Mouse (Mus musculus) heart, postnatal 14 days (tissue): ENCODE measurements around the gene Tmem207. TPM values are rescaled to one million over a fixed set of nuclear protein-coding genes. Genes with fewer than 3 reads are reported as not detected.
"Not testable (repeated sequence)": the region's sequence is repeated elsewhere in the genome, so short reads cannot be mapped to it uniquely, and the experiment has no call there.

Source experiments
- DNase-seq, 2 experiments: peaks; one replicate each; pipeline ENCODE4 v3.0.0; 2021 to 2022
- intact Hi-C: fragments of 180-260 bp; cut with DNase I; formaldehyde crosslinking; loops from one replicate; pipeline ENCODE4 v1.15.1; 2025
- long read RNA-seq, 2 experiments: library from polyadenylated mRNA; stranded (forward); transcript quantifications; one replicate each; pipeline ENCODE4 v2.0.0; 2021
- total RNA-seq, 2 experiments: library from RNA; stranded (reverse); gene quantifications; 2 replicates each; pipeline ENCODE4 v1.2.3; 2021

Tmem207 gene
- not detected for total RNA-seq
- long read RNA-seq, experiment 1 = 0 reads
- long read RNA-seq, experiment 2 = 0 reads

- DNase-seq = no peak
- intact Hi-C loops = no loop called here
Measured at GRCm38 (mm10) chr16:26526669-26527068, at the start of gene Tmem207. Gene Tmem207, minus strand, starts transcription at chr16:26526769.

GRCm38 (mm10) chr16:26574173-26574572 is 47.6 kb upstream of the Tmem207 start:
- no peak for DNase-seq
- intact Hi-C loops = no loop called here

- no peak for DNase-seq
- intact Hi-C loops = no loop called here
Measured at GRCm38 (mm10) chr16:26571836-26572235, 45.3 kb upstream of the Tmem207 start.

GRCm38 (mm10) chr16:26569387-26569978 is 42.9 kb upstream of the Tmem207 start:
- intact Hi-C loops = no loop called here
- DNase-seq = no peak

- intact Hi-C loops = no loop called here
- no peak for DNase-seq
Measured at GRCm38 (mm10) chr16:26562771-26563170, 36.2 kb upstream of the Tmem207 start.

- DNase-seq = no peak
- intact Hi-C loops = no loop called here
Measured at GRCm38 (mm10) chr16:26561743-26562142, 35.2 kb upstream of the Tmem207 start.

- intact Hi-C loops = no loop called here
- no peak for DNase-seq
Measured at GRCm38 (mm10) chr16:26558797-26559196, 32.2 kb upstream of the Tmem207 start.

GRCm38 (mm10) chr16:26552234-26552633 is 25.7 kb upstream of the Tmem207 start:
- DNase-seq = no peak
- intact Hi-C loops = no loop called here

- intact Hi-C loops = no loop called here
- DNase-seq = no peak
Measured at GRCm38 (mm10) chr16:26549221-26549620, 22.7 kb upstream of the Tmem207 start.

GRCm38 (mm10) chr16:26546879-26547206 is 20.3 kb upstream of the Tmem207 start:
- DNase-seq = no peak
- intact Hi-C loops = no loop called here

- intact Hi-C loops = no loop called here
- no peak for DNase-seq
Measured at GRCm38 (mm10) chr16:26546170-26546878, 19.8 kb upstream of the Tmem207 start.

- intact Hi-C loops = no loop called here
Measured at GRCm38 (mm10) chr16:26532287-26532686, 5.7 kb upstream of the Tmem207 start.

GRCm38 (mm10) chr16:26530451-26530850 is 3.9 kb upstream of the Tmem207 start:
- intact Hi-C loops = no loop called here
- DNase-seq = no peak

More at GRCm38 (mm10) chr16:26532287-26532686, 5.7 kb upstream of the Tmem207 start:
- DNase-seq = no peak

- intact Hi-C loops = no loop called here
- DNase-seq = no peak
Measured at GRCm38 (mm10) chr16:26527931-26528666, 1.5 kb upstream of the Tmem207 start.

- intact Hi-C loops = no loop called here
- DNase-seq = no peak
Measured at GRCm38 (mm10) chr16:26525832-26526231, 737 bp downstream of the Tmem207 start.

- intact Hi-C loops = no loop called here
- DNase-seq = peak; percentile 2 to 27
Measured at GRCm38 (mm10) chr16:26519596-26519995, 7.0 kb downstream of the Tmem207 start.

GRCm38 (mm10) chr16:26504961-26505360 is 21.6 kb downstream of the Tmem207 start:
- intact Hi-C loops = no loop called here

GRCm38 (mm10) chr16:26500738-26501137 is 25.8 kb downstream of the Tmem207 start:
- no peak for DNase-seq
- intact Hi-C loops = no loop called here

More at GRCm38 (mm10) chr16:26504961-26505360, 21.6 kb downstream of the Tmem207 start:
- DNase-seq = no peak

- DNase-seq = not testable (repeated sequence)
- intact Hi-C loops = loop anchor here (10.0 kb wide), 1 partner anchor 535 kb away; no protein-coding TSS in a partner anchor
Measured at GRCm38 (mm10) chr16:26499705-26500104, 26.9 kb downstream of the Tmem207 start.

- DNase-seq = peak in 1 of 2 experiments; percentile 35
- intact Hi-C loops = loop anchor here (2.0 to 10.0 kb wide), 2 partner anchors 261 to 531 kb away; no protein-coding TSS in a partner anchor
Measured at GRCm38 (mm10) chr16:26495721-26496120, 30.8 kb downstream of the Tmem207 start.

- intact Hi-C loops = no loop called here
- no peak for DNase-seq
Measured at GRCm38 (mm10) chr16:26471254-26471653, 55.3 kb downstream of the Tmem207 start.
